Mouse (Mus musculus) intestine, embryonic 14.5 days (tissue): ENCODE measurements at regions not wholly inside any gene's neighbourhood (a gene's known extent, or its start where the extent isn't known, plus 50 kb on each side); places are given as distances from the start of the nearest gene placed in this dataset.

Experiments used
- ATAC-seq: fragments of 200-750 bp; cut with Nextera tagmentation; replicated peaks from 2 replicates; pipeline ENCODE4 v1.8.0; 2017; ENCODE audit warnings: low read depth, moderate number of reproducible peaks, moderate TSS enrichment, moderate library complexity; ENCODE audit not compliant: low FRiP score, low TSS enrichment
- DNase-seq: peaks from one replicate; pipeline ENCODE4 v3.0.0-alpha.2; 2018; ENCODE audit warnings: low spot score
- H3K27ac ChIP-seq: fragments of 300-500 bp; sonication (generic); 2 replicates; pipeline ENCODE4 v1.5.1; 2014; ENCODE audit warnings: low read depth, mild to moderate bottlenecking, control low read depth
- H3K27me3 ChIP-seq: fragments of 300-500 bp; sonication (generic); replicated peaks from 2 replicates; pipeline ENCODE4 v1.6.1; 2014; ENCODE audit warnings: low read length, control low read depth; ENCODE audit not compliant: control insufficient read depth, insufficient read depth
- H3K36me3 ChIP-seq: fragments of 300-500 bp; sonication (generic); 2 replicates; pipeline ENCODE4 v1.6.1; 2014; ENCODE audit warnings: low read length, control low read depth; ENCODE audit not compliant: control insufficient read depth, insufficient read depth
- H3K4me1 ChIP-seq: fragments of 300-500 bp; sonication (generic); replicated peaks from 2 replicates; pipeline ENCODE4 v1.6.1; 2014; ENCODE audit warnings: low read length, control low read depth, mixed read lengths; ENCODE audit not compliant: control insufficient read depth, insufficient read depth
- H3K4me2 ChIP-seq: fragments of 300-500 bp; sonication (generic); 2 replicates; pipeline ENCODE4 v1.6.1; 2014; ENCODE audit warnings: low read length
- H3K4me3 ChIP-seq: fragments of 300-500 bp; sonication (generic); 2 replicates; pipeline ENCODE4 v1.5.1; 2014; ENCODE audit warnings: low read depth, low read length, control low read depth, mixed read lengths
- H3K9ac ChIP-seq: fragments of 300-500 bp; sonication (generic); 2 replicates; pipeline ENCODE4 v1.6.1; 2014; ENCODE audit warnings: mild to moderate bottlenecking, low read length
- H3K9me3 ChIP-seq: fragments of 300-500 bp; sonication (generic); 2 replicates; pipeline ENCODE4 v1.6.1; 2016; ENCODE audit warnings: low read length, control low read depth; ENCODE audit not compliant: control insufficient read depth
- WGBS: fragments of 180-500 bp; shearing (Covaris S2); extraction: QIAGEN DNeasy Blood & Tissue Kit; methylation state at CpG from one replicate; pipeline ENCODE4 v1.1.7; 2014; 5-methylcytosine and 5-hydroxymethylcytosine counted together

DNA sequence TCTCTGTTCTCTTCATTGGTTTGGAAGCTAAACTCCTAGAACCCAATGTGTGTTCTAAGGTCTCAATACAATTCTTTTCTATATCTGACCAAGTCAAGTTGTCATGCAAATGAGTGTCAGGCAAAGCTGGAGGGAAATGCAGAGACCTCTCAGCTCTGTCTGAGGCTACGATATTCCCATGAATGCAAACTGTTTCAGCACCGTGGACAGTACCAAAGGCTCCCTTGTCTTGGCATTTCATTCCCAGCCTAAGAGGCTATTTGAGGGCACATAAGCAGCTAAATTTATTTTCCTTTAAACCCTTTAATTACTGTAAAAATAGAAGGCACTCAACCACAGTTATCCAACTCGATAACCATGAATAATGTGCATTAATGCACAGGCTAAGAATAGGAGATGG lies 1633.5 kb upstream of the Gm6569 start:
- Histone ChIP-seq H3K27me3 (no peaks in the 10 kb centered on the region), H3K9ac (no peak overlapping the region), H3K4me1 (no peaks in the 10 kb centered on the region), H3K4me3 (no peak overlapping the region), H3K27ac (no peak overlapping the region), H3K4me2 (no peak overlapping the region), H3K36me3 (no peaks in the 10 kb centered on the region), H3K9me3 (no peaks in the 10 kb centered on the region)
- no peak for ATAC-seq
- 34% methylated on average over 3 of the region's 3 CpGs for WGBS
- peak; percentile 62 for DNase-seq

DNA sequence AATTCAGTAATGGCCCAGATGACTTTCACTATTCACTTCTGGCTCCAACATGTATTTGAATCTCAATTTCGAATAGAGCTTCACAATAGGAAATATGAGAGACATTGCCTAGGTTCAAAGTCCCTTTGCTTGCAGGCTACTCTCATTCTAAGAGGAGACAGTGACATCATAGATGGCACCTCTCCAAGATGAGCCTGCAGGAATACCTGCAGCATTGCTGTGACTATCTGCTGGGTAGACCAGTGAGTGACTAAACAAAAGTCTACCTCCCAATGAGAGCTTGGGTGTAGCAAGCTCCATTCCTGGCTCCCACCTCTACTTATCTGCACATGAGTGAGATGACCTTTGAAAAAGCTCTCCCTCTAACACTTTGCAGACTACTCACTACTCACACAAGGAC lies 1632.6 kb upstream of the Gm6569 start:
- H3K4me3 ChIP-seq = no peak overlapping the region
- H3K27ac ChIP-seq = no peak overlapping the region
- no peak for ATAC-seq
- H3K9me3 ChIP-seq = no peaks in the 10 kb centered on the region
- no peaks in the 10 kb centered on the region for H3K27me3 ChIP-seq
- H3K9ac ChIP-seq = no peak overlapping the region
- H3K36me3 ChIP-seq = no peaks in the 10 kb centered on the region
- H3K4me2 ChIP-seq = no peak overlapping the region
- DNase-seq = no peak
- 46% methylated on average over 1 of the region's 1 CpGs for WGBS
- no peaks in the 10 kb centered on the region for H3K4me1 ChIP-seq

DNA sequence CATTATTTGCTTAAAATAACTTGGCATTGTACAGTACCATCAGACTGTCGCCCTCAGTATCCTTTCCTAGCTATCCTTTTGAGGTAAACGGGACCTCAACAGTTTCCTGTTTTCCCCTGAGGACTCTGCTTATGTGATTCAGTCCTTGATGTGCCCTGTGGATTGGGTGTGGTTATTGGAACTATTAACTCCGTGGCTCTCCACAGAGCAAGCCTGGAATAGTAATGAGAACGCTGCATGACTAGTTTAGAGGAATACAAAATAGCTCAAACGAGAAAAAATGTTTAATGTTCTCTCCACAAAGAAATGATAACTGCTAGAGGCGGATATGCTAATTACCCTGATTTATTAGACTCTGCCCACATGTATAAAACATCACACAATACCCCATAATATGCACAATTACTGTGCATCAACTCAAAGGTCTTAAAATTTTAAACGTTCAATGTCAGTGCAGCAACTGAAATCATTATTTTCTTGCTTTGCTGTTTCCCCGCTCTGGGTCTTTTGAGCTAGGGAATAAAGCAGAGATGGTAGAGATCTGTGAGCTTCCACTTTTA lies 1629.0 kb upstream of the Gm6569 start:
- H3K9me3 ChIP-seq = no peaks in the 10 kb centered on the region

DNA sequence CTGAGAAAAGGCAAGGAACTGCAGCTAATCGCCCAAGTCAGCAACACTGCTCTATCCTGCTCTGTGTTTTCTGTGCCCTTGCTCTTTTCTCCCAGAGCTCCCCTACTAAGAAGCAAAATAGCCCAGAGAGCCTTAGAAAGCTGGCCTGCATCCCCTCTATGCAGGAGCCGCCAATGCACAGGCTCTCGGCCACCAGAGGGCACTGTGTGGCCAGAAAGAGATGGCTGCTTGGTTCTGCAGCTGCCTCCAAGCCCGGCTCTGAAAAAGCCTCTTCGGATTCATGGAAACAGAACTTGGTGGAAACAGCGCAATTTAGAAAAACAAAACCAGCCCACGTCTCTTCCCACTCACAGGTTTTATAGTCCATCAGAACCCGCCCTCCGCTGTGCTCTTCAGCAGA lies 1628.4 kb upstream of the Gm6569 start:
- DNase-seq (peak; percentile 85), ATAC-seq (no peak)
- no peak overlapping the region for H3K9ac ChIP-seq
- H3K9me3 ChIP-seq = no peaks in the 10 kb centered on the region
- no peaks in the 10 kb centered on the region for H3K36me3 ChIP-seq
- no peaks in the 10 kb centered on the region for H3K4me1 ChIP-seq
- H3K4me2 ChIP-seq = no peak overlapping the region
- 11% methylated on average over 9 of the region's 9 CpGs for WGBS
- no peak overlapping the region for H3K27ac ChIP-seq
- H3K4me3 ChIP-seq = no peak overlapping the region
- no peaks in the 10 kb centered on the region for H3K27me3 ChIP-seq

More for the DNA sequence above, 1629.0 kb upstream of the Gm6569 start:
- no peak for DNase-seq
- no peak overlapping the region for H3K9ac ChIP-seq
- no peak overlapping the region for H3K27ac ChIP-seq
- ATAC-seq = no peak
- H3K4me1 ChIP-seq = no peaks in the 10 kb centered on the region
- no peak overlapping the region for H3K4me3 ChIP-seq
- no peaks in the 10 kb centered on the region for H3K36me3 ChIP-seq
- 74% methylated on average over 8 of the region's 8 CpGs for WGBS
- H3K27me3 ChIP-seq = no peaks in the 10 kb centered on the region
- H3K4me2 ChIP-seq = no peak overlapping the region

DNA sequence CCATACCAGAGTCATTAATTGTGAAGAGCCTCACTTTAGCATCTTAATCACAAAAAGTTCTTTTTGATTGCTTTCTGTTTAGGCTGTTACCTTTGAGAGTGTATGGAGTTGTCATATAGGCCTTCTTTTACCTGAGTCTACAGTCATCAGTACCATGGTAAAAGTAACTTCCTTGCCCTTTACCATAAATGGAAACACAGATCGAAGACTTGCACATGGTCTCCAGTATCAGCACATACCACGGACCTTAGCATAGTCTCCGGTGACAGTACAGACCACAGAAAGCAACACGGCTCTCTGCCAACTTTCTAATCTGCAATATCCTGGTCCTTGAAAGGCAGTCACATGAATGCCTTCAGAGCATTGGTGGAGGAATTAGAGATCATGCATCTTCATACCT lies 1626.8 kb upstream of the Gm6569 start:
- no peak overlapping the region for H3K4me3 ChIP-seq
- no peaks in the 10 kb centered on the region for H3K4me1 ChIP-seq
- DNase-seq (no peak), ATAC-seq (no peak)
- no peaks in the 10 kb centered on the region for H3K27me3 ChIP-seq
- no peak overlapping the region for H3K9ac ChIP-seq
- no peaks in the 10 kb centered on the region for H3K36me3 ChIP-seq
- H3K4me2 ChIP-seq = no peak overlapping the region
- WGBS = 86% methylated on average over 4 of the region's 4 CpGs
- no peak overlapping the region for H3K27ac ChIP-seq
- no peaks in the 10 kb centered on the region for H3K9me3 ChIP-seq

DNA sequence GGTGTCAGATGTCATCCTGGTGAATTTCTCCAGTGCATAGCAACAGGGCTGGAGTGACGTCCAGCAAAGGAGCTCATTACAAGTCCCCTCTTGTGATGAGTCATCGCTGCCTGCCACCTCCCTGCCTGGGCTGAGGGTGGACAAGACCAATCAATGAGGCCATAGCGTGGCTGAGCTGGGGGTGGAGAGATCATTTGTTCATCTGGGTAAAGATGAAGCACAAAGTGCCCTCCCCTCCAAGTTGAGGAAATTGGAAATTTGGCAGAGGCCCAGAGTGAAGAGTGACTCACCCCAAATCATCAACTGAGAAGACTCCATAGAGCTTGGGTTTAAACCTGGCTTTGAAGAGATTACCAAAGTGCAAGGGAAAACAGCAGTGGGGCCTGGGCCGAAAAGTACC lies 1626.3 kb upstream of the Gm6569 start:
- Histone ChIP-seq H3K27me3 (no peaks in the 10 kb centered on the region), H3K4me3 (no peak overlapping the region), H3K4me2 (no peak overlapping the region), H3K36me3 (no peaks in the 10 kb centered on the region), H3K27ac (no peak overlapping the region), H3K4me1 (no peaks in the 10 kb centered on the region), H3K9ac (no peak overlapping the region), H3K9me3 (no peaks in the 10 kb centered on the region)
- no peak for DNase-seq
- no peak for ATAC-seq
- WGBS = 64% methylated on average over 4 of the region's 4 CpGs

DNA sequence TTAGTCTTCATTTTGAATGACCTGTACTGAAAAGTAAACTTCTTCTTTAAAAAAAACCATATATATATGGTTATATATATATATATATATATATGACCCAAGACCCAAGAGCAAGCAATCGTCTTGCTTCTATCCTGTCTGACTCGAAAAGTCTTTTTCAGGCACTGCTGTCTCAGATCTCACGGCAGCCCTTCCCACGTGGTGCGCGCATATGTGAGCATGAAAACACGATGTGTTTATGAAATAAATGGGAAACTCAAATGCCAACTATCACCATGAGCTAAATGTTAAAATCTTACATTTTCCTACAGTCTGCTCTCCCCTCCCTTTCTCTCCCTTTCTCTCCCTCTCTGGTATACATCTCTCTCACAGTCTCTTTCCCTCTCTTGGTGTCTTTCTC lies 1625.4 kb upstream of the Gm6569 start:
- WGBS = 83% methylated on average over 7 of the region's 7 CpGs
- H3K4me1 ChIP-seq = no peaks in the 10 kb centered on the region
- H3K9ac ChIP-seq = no peak overlapping the region
- no peak overlapping the region for H3K27ac ChIP-seq
- ATAC-seq = no peak
- H3K27me3 ChIP-seq = no peaks in the 10 kb centered on the region
- no peak overlapping the region for H3K4me3 ChIP-seq
- no peak for DNase-seq
- no peaks in the 10 kb centered on the region for H3K9me3 ChIP-seq
- H3K36me3 ChIP-seq = no peaks in the 10 kb centered on the region
- no peak overlapping the region for H3K4me2 ChIP-seq

DNA sequence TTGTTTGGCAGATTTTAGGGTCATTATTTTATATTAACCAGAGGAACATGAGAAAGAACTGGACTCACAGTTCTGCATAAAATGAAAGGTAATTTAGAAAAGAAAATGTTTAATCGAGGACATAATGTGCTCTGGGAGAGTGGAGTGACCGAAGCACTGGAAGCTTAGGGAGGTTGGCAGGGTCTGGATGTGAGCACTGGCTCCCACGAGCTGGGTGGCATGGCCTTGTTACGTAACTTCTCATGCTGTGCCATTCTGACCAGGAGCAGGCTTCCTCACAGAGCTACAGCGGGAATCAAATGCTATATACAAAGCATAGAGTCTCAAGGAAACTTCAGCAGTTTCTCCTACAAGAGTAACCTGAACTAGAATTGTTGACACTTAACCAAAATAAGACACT lies 1616.6 kb upstream of the Gm6569 start:
- ATAC-seq (no peak), DNase-seq (no peak)
- H3K36me3 ChIP-seq = no peaks in the 10 kb centered on the region
- H3K27me3 ChIP-seq = no peaks in the 10 kb centered on the region
- H3K9ac ChIP-seq = no peak overlapping the region
- 76% methylated on average over 5 of the region's 5 CpGs for WGBS
- H3K4me1 ChIP-seq = no peaks in the 10 kb centered on the region
- H3K27ac ChIP-seq = no peak overlapping the region
- H3K9me3 ChIP-seq = no peaks in the 10 kb centered on the region
- H3K4me3 ChIP-seq = no peak overlapping the region
- H3K4me2 ChIP-seq = no peak overlapping the region

DNA sequence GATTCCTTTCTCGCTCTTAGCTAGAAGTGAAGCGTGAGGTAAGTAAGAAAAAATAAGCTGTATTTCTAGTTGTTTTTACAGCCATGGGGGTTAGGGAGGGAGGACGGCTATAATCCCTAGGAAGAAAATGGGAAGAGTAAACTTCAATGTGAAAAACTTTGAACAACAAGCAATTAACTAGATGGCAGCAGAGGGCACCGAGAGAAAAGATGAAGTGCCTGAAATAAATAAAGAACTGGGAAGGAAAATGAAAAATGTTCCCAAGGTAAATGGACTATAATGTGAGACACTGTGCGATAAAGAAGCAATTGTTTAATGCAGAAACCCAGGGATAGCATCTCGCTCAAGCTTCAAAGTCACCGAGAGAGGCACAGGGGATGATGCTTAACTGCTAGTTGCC lies 1614.4 kb upstream of the Gm6569 start:
- Histone ChIP-seq H3K9me3 (no peaks in the 10 kb centered on the region), H3K4me1 (no peaks in the 10 kb centered on the region), H3K27ac (no peak overlapping the region), H3K4me2 (no peak overlapping the region), H3K27me3 (no peaks in the 10 kb centered on the region), H3K9ac (no peak overlapping the region), H3K36me3 (no peaks in the 10 kb centered on the region), H3K4me3 (no peak overlapping the region)
- ATAC-seq = no peak
- 80% methylated on average over 7 of the region's 7 CpGs for WGBS
- DNase-seq = no peak
